Mouse (Mus musculus) forebrain, embryonic 15.5 days (tissue): ENCODE measurements at regions not wholly inside any gene's neighbourhood (a gene's known extent, or its start where the extent isn't known, plus 50 kb on each side); places are given as distances from the start of the nearest gene placed in this dataset.
"Not testable (repeated sequence)": the region's sequence is repeated elsewhere in the genome, so short reads cannot be mapped to it uniquely, and the experiment has no call there.

Source experiments
- ATAC-seq: fragments of 200-750 bp; cut with Nextera tagmentation; replicated peaks from 2 replicates; pipeline ENCODE4 v1.8.0; 2017; ENCODE audit warnings: mild to moderate bottlenecking, moderate TSS enrichment, moderate library complexity
- H3K27ac ChIP-seq: fragments of 300-500 bp; sonication (generic); replicated peaks from 2 replicates; pipeline ENCODE4 v1.5.1; 2015; ENCODE audit warnings: mild to moderate bottlenecking, inconsistent platforms
- H3K27me3 ChIP-seq: fragments of 300-500 bp; sonication (generic); 2 replicates; pipeline ENCODE4 v1.6.1; 2015; ENCODE audit warnings: inconsistent platforms
- H3K36me3 ChIP-seq: fragments of 300-500 bp; sonication (generic); 2 replicates; pipeline ENCODE4 v1.6.1; 2015; ENCODE audit warnings: mild to moderate bottlenecking, inconsistent platforms
- H3K4me1 ChIP-seq: fragments of 300-500 bp; sonication (generic); 2 replicates; pipeline ENCODE4 v1.6.1; 2015; ENCODE audit warnings: inconsistent platforms
- H3K4me2 ChIP-seq: fragments of 300-500 bp; sonication (generic); replicated peaks from 2 replicates; pipeline ENCODE4 v1.6.1; 2015; ENCODE audit warnings: mild to moderate bottlenecking, inconsistent platforms
- H3K4me3 ChIP-seq: fragments of 300-500 bp; sonication (generic); 2 replicates; pipeline ENCODE4 v1.5.1; 2015; ENCODE audit warnings: mild to moderate bottlenecking, inconsistent platforms
- H3K9ac ChIP-seq: fragments of 300-500 bp; sonication (generic); replicated peaks from 2 replicates; pipeline ENCODE4 v1.6.1; 2015; ENCODE audit warnings: mild to moderate bottlenecking, inconsistent platforms
- H3K9me3 ChIP-seq: fragments of 300-500 bp; sonication (generic); 2 replicates; pipeline ENCODE4 v1.6.1; 2016; ENCODE audit warnings: inconsistent platforms
- WGBS: fragments of 180-500 bp; shearing (Covaris S2); methylation state at CpG from one replicate; pipeline ENCODE4 v1.1.7; 2015; ENCODE audit warnings: mixed read lengths; 5-methylcytosine and 5-hydroxymethylcytosine counted together

- peaks cover 17% of the 10 kb centered on the region for H3K4me1 ChIP-seq
- no peak for ATAC-seq
- WGBS = 62% methylated on average over 17 of the region's 17 CpGs
- no peak overlapping the region for H3K9ac ChIP-seq
- H3K9me3 ChIP-seq = no peaks in the 10 kb centered on the region
- H3K4me3 ChIP-seq = no peak overlapping the region
- H3K4me2 ChIP-seq = no peak overlapping the region
- 0 out of 2 replicates have a peak overlapping the region, but pooled peaks have one; percentile 5 for H3K27ac ChIP-seq
- no peaks in the 10 kb centered on the region for H3K27me3 ChIP-seq
- no peaks in the 10 kb centered on the region for H3K36me3 ChIP-seq
Measured at GRCm38 (mm10) chr12:106311831-106312600, 302.0 kb downstream of the Vrk1 start.

DNA sequence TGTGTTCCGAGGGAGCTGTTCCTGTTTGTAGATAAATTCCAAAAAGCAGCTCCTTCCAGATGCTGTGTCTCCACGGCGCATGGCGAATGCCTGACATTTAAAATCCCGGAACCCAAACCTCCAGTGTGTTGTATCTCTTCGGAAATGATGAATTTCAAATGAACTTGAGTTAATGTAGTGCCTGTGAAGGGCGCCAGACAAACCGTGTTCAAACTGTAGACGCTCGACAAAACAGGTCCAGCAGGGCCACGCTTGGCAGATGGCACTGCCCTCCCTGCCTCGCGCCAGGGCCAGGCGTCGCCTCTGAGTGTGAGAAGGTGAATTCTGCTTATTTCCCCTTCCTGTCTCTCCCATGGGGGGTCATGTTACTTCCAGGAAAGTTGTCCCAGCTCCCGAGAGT is 307.7 kb downstream of the Vrk1 start:
- no peaks in the 10 kb centered on the region for H3K9me3 ChIP-seq
- 61% methylated on average over 16 of the region's 16 CpGs for WGBS
- no peaks in the 10 kb centered on the region for H3K27me3 ChIP-seq
- no peak overlapping the region for H3K9ac ChIP-seq
- H3K27ac ChIP-seq = peak overlapping the region; percentile 39; the same call in 1 of the 2 replicates
- no peaks in the 10 kb centered on the region for H3K36me3 ChIP-seq
- 0 out of 2 replicates have a peak, but pooled peaks have one; percentile 35 for ATAC-seq
- H3K4me3 ChIP-seq = no peak overlapping the region
- H3K4me1 ChIP-seq = peaks cover 27% of the 10 kb centered on the region
- no peak overlapping the region for H3K4me2 ChIP-seq

- Histone ChIP-seq H3K36me3 (no peaks in the 10 kb centered on the region), H3K9me3 (no peaks in the 10 kb centered on the region), H3K9ac (no peak overlapping the region), H3K4me1 (peaks cover 42% of the 10 kb centered on the region), H3K27me3 (no peaks in the 10 kb centered on the region), H3K4me3 (no peak overlapping the region), H3K27ac (peak overlapping the region; percentile 21; the same call in 1 of the 2 replicates), H3K4me2 (no peak overlapping the region)
- no peak for ATAC-seq
- WGBS = 27% methylated on average over 7 of the region's 7 CpGs
Measured at GRCm38 (mm10) chr12:106321511-106321910, 311.5 kb downstream of the Vrk1 start.

DNA sequence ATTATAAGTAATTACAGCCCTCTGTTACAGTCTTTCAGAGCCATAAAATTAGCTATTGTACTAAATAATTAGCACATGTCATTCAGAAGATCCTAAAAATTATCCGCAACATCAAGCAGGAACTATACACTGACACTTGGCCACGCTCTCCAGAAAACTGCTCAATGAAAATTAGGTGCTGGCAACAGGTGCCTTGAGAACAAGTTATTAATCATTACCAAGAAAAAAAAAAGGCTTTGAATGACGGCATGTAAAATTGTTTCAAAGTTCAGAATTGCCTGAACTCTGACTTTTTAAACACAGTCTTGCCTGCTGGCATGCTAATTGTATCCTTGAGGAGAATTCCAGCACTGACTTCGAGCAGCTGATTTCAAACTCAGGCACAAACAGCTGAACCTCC is 316.6 kb downstream of the Vrk1 start:
- 8% methylated on average over 4 of the region's 4 CpGs for WGBS
- peaks cover 35% of the 10 kb centered on the region for H3K4me1 ChIP-seq
- no peaks in the 10 kb centered on the region for H3K9me3 ChIP-seq
- no peak overlapping the region; the same call in 1 of the 2 replicates for H3K27ac ChIP-seq
- H3K27me3 ChIP-seq = no peaks in the 10 kb centered on the region
- H3K9ac ChIP-seq = no peak overlapping the region
- no peak overlapping the region for H3K4me2 ChIP-seq
- ATAC-seq = no peak
- H3K36me3 ChIP-seq = no peaks in the 10 kb centered on the region
- no peak overlapping the region for H3K4me3 ChIP-seq

DNA sequence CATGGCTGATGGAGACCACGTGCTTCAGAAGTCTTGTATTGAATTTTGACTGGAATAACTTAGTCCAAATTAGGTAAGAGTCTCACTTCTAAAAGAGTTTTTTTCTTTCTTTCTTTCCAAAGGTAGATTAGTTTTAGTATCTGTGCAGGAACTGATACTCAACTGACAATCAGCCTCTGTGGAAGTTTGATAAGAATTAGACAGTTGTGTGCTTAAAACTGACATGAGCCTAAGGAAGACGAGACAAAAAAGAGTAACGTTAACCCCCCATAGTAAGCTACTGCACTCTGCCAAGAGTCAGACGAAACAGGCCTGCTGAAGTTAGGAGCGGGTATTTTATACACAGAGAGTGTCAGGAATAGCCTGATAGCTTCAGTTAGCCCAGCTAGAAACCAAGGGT is 317.3 kb downstream of the Vrk1 start:
- H3K27ac ChIP-seq = no peak overlapping the region
- no peak overlapping the region for H3K9ac ChIP-seq
- ATAC-seq = no peak
- no peak overlapping the region for H3K4me2 ChIP-seq
- H3K4me1 ChIP-seq = peaks cover 27% of the 10 kb centered on the region
- H3K4me3 ChIP-seq = no peak overlapping the region
- WGBS = 67% methylated on average over 5 of the region's 5 CpGs
- H3K9me3 ChIP-seq = no peaks in the 10 kb centered on the region
- H3K36me3 ChIP-seq = no peaks in the 10 kb centered on the region
- H3K27me3 ChIP-seq = no peaks in the 10 kb centered on the region

DNA sequence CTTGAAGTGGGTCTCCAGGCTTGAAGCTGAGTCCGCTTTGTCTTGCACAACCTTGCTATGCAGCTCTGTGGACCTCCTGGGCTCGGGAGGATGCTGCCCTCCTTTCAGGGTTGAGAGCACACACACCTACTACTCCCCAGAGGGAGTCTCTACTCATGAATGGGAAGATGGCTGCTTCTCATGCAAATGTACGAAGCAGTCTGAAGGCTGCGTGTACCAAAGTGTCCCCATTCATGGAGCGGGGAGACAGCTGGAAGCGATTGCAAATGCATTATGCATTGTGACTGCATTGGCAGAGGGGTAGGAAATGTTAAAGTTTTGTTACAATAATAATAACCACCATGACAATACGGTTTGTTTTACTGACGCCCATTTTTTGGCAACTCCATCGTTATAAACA is 347.8 kb downstream of the Vrk1 start:
- Histone ChIP-seq H3K27ac (0 out of 2 replicates have a peak overlapping the region, but pooled peaks have one; percentile 21), H3K36me3 (no peaks in the 10 kb centered on the region), H3K4me2 (no peak overlapping the region), H3K27me3 (no peaks in the 10 kb centered on the region), H3K4me1 (peaks cover 13% of the 10 kb centered on the region; the same call in 1 of the 2 replicates), H3K9ac (no peak overlapping the region), H3K9me3 (no peaks in the 10 kb centered on the region), H3K4me3 (no peak overlapping the region)
- WGBS = 50% methylated on average over 9 of the region's 9 CpGs
- ATAC-seq = no peak; the same call in 1 of the 2 replicates

- H3K27me3 ChIP-seq, ATAC-seq, H3K9me3 ChIP-seq, H3K4me3 ChIP-seq, H3K36me3 ChIP-seq, H3K4me2 ChIP-seq, H3K27ac ChIP-seq, H3K9ac ChIP-seq, H3K4me1 ChIP-seq: not testable (repeated sequence)
- 84% methylated on average over 7 of the region's 7 CpGs for WGBS
Measured at GRCm38 (mm10) chr12:106361646-106362045, 351.6 kb downstream of the Vrk1 start.

- Histone ChIP-seq H3K9ac (peak overlapping the region; percentile 24; the same call in 1 of the 2 replicates), H3K9me3 (no peaks in the 10 kb centered on the region), H3K27ac (peak overlapping the region; percentile 80), H3K4me1 (peaks cover 57% of the 10 kb centered on the region), H3K4me2 (no peak overlapping the region), H3K36me3 (no peaks in the 10 kb centered on the region), H3K27me3 (no peaks in the 10 kb centered on the region), H3K4me3 (no peak overlapping the region)
- ATAC-seq = no peak
- WGBS = 29% methylated on average over 12 of the region's 12 CpGs
Measured at GRCm38 (mm10) chr12:106374840-106375375, 364.9 kb downstream of the Vrk1 start.

- Histone ChIP-seq H3K4me3 (no peak overlapping the region), H3K27me3 (no peaks in the 10 kb centered on the region), H3K4me2 (no peak overlapping the region), H3K36me3 (no peaks in the 10 kb centered on the region), H3K4me1 (peaks cover 62% of the 10 kb centered on the region), H3K27ac (peak overlapping the region; percentile 80), H3K9me3 (no peaks in the 10 kb centered on the region), H3K9ac (no peak overlapping the region)
- no peak for ATAC-seq
- WGBS = 71% methylated on average over 13 of the region's 13 CpGs
Measured at GRCm38 (mm10) chr12:106375886-106376285, 365.9 kb downstream of the Vrk1 start.

DNA sequence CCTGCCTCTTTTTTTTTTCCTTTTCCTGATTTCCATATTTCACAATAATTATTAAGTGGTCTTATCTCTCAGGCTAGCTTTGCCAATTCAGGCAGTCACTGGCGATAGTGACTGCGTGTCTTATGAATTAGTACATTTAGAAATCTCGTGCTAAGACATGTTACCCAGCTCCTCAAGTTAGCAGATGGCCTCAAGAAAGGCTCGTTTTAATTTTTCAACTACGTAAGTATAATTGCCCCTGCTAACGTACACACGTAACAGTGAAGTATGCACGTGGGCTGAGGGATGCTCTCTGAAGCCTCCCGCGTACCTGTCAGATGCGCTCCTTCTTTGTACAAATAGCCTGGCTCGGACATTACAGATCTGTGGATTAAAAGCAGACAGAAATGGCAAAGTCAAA is 366.8 kb downstream of the Vrk1 start:
- H3K27me3 ChIP-seq = no peaks in the 10 kb centered on the region
- WGBS = 25% methylated on average over 12 of the region's 12 CpGs
- no peak overlapping the region for H3K4me2 ChIP-seq
- H3K36me3 ChIP-seq = no peaks in the 10 kb centered on the region
- no peak for ATAC-seq
- no peak overlapping the region for H3K9ac ChIP-seq
- H3K27ac ChIP-seq = peak overlapping the region; percentile 80
- H3K9me3 ChIP-seq = no peaks in the 10 kb centered on the region
- H3K4me3 ChIP-seq = no peak overlapping the region
- peaks cover 70% of the 10 kb centered on the region for H3K4me1 ChIP-seq

DNA sequence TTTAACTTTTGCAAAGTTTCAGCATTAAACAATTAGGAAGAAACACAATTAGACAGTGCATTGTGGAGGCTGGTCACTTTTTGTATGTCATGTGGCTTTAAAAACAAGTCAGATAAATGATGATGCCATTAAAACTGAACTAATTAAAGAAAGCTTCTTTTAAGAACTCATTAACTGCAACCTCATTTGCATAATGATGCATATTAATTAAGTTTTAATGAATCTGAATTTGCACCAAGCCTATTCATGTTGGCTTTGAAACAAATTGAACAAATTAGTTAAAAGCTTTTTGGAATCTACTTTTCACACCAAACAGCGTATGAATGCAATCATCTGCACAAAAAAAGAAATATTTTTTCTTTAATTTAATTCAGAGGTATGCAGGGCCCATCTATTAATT is 367.3 kb downstream of the Vrk1 start:
- no peaks in the 10 kb centered on the region for H3K36me3 ChIP-seq
- peak overlapping the region; percentile 80 for H3K27ac ChIP-seq
- H3K4me3 ChIP-seq = no peak overlapping the region
- no peak overlapping the region for H3K4me2 ChIP-seq
- no peak overlapping the region for H3K9ac ChIP-seq
- H3K27me3 ChIP-seq = no peaks in the 10 kb centered on the region
- H3K4me1 ChIP-seq = peaks cover 72% of the 10 kb centered on the region
- H3K9me3 ChIP-seq = no peaks in the 10 kb centered on the region
- WGBS = 33% methylated on average over 1 of the region's 1 CpGs
- ATAC-seq = no peak

- WGBS = 17% methylated on average over 5 of the region's 5 CpGs
- H3K4me1 ChIP-seq = peaks cover 67% of the 10 kb centered on the region
- H3K9ac ChIP-seq = no peak overlapping the region
- peak overlapping the region; percentile 87 for H3K27ac ChIP-seq
- no peaks in the 10 kb centered on the region for H3K27me3 ChIP-seq
- no peak overlapping the region for H3K4me2 ChIP-seq
- no peak for ATAC-seq
- no peak overlapping the region for H3K4me3 ChIP-seq
- H3K9me3 ChIP-seq = no peaks in the 10 kb centered on the region
- no peaks in the 10 kb centered on the region for H3K36me3 ChIP-seq
Measured at GRCm38 (mm10) chr12:106377761-106378160, 367.7 kb downstream of the Vrk1 start.
